Mouse (Mus musculus) liver, adult 2 months (tissue): ENCODE results near the gene Appl2.

Source experiments
- CTCF ChIP-seq: fragments of 200-500 bp; IDR thresholded peaks from 2 replicates; pipeline ENCODE4 v1.5.1; 2011; ENCODE audit warnings: low read depth, low read length, control low read depth
- POLR2A ChIP-seq: fragments of 200-500 bp; IDR thresholded peaks from 2 replicates; pipeline ENCODE4 v1.6.1; 2011; ENCODE audit warnings: low read length, control low read depth; ENCODE audit not compliant: insufficient read depth; ENCODE audit errors: extremely low read depth

DNA sequence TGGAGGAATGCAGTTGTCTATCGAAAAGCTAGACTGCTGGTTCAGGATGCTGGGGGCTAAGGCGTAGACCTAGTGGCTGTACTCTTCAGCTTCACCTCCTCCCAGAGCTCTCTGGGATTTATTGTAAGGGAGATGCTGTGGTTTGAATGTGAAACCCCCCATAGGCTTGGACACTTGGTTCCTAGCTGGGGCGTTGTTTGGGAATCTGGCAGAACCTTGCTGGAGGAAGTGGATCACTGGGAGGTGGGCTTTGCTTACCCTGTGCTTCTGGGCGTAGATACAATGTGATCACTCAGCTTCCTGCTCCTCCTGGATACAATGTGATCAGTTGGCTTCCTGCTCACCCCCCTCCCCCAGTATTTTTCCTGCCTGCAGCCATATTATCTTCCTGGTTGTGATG is 47.7 kb upstream of the Appl2 start:
- no peak for TF ChIP-seq CTCF
- no peak for TF ChIP-seq POLR2A
